ENCODE assay signal across 13 mouse cellular contexts in genomic region chr10:14543511-14544067, GRCm38 (mm10). TPM values are rescaled to one million over a fixed set of nuclear protein-coding genes. Genes with fewer than 3 reads are reported as not detected.
DNase-seq lines count a peak whose midpoint lies in the region; ATAC-seq and TF ChIP-seq lines count a peak whose summit lies in the region.
"Had no signal": no experiment of that assay in that cellular context is flagged by ENCODE, and none has a peak within 500 bp of the region (broad histone marks: within the 10 kb centered on the region; RNA-seq: fewer than 3 reads in every experiment).

No protein-coding gene starts in this region.

- H3K36me3 ChIP-seq in heart, embryonic 12.5 days = no peaks in the 10 kb centered on the region
- H3K36me3 ChIP-seq in kidney, postnatal 0 days (ENCODE audit: insufficient read depth, low read length) = no peaks in the 10 kb centered on the region
- H3K36me3 ChIP-seq in embryonic facial prominence, embryonic 14.5 days (ENCODE audit: control insufficient read depth, insufficient read depth, low read length) = no peaks in the 10 kb centered on the region
- H3K36me3 ChIP-seq in neural tube, embryonic 13.5 days = no peaks in the 10 kb centered on the region
- H3K36me3 ChIP-seq: G1E had no signal

- no peak for TF ChIP-seq CTCF in kidney, postnatal 0 days (IDR thresholded peaks at IDR 0.05; ENCODE audit: low read depth)

- DNase-seq in heart, adult 9 months (ENCODE audit: low spot score in 2 of 2) = no peak
- no peak for DNase-seq in kidney, postnatal 0 days (ENCODE audit: low spot score)
- DNase-seq in kidney, adult 11 months = no peak
- DNase-seq in embryonic facial prominence, embryonic 14.5 days (ENCODE audit: low spot score) = peak; percentile 74
- DNase-seq in ovary, postnatal 36 days (ENCODE audit: low spot score) = no peak
- no peak for DNase-seq in gastrocnemius, postnatal 4 days (ENCODE audit: low spot score in 2 of 2)
- DNase-seq: adrenal gland, postnatal 36 days; cerebellum, postnatal 36 days; kidney, adult 8-10 months; thymus, postnatal 4 days had no signal

- ATAC-seq in heart, embryonic 12.5 days (ENCODE audit: insufficient number of reproducible peaks, low FRiP score) = no peak
- no peak for ATAC-seq in kidney, postnatal 0 days (replicated peaks; ENCODE audit: low FRiP score, low read depth)
- ATAC-seq in embryonic facial prominence, embryonic 14.5 days (ENCODE audit: low read depth) = no peak
- no peak for ATAC-seq in neural tube, embryonic 13.5 days (ENCODE audit: low read depth)

- H3K9ac ChIP-seq in heart, embryonic 12.5 days = peak overlapping the region; percentile 87; the same call in 1 of the 2 replicates
- H3K9ac ChIP-seq in kidney, postnatal 0 days (ENCODE audit: low read depth, low read length) = no peak overlapping the region
- H3K9ac ChIP-seq in embryonic facial prominence, embryonic 14.5 days (ENCODE audit: low read depth, low read length) = 0 out of 2 replicates have a peak overlapping the region, but pooled peaks have one; percentile 8
- H3K9ac ChIP-seq in neural tube, embryonic 13.5 days = no peak overlapping the region

- H3K27ac ChIP-seq in heart, embryonic 12.5 days (ENCODE audit: poor library complexity, severe bottlenecking) = peak overlapping the region; percentile 49; the same call in 1 of the 2 replicates
- H3K27ac ChIP-seq in kidney, postnatal 0 days = no peak overlapping the region
- H3K27ac ChIP-seq in embryonic facial prominence, embryonic 14.5 days (replicated peaks; ENCODE audit: low read depth, low read length) = no peak overlapping the region
- H3K27ac ChIP-seq in neural tube, embryonic 13.5 days (replicated peaks) = no peak overlapping the region

- no peaks in the 10 kb centered on the region for H3K9me3 ChIP-seq in heart, embryonic 12.5 days (replicated peaks)
- no peaks in the 10 kb centered on the region for H3K9me3 ChIP-seq in kidney, postnatal 0 days (replicated peaks; ENCODE audit: low read length)
- H3K9me3 ChIP-seq in embryonic facial prominence, embryonic 14.5 days (ENCODE audit: control insufficient read depth, low read length) = no peaks in the 10 kb centered on the region
- H3K9me3 ChIP-seq in neural tube, embryonic 13.5 days = no peaks in the 10 kb centered on the region
- H3K9me3 ChIP-seq: G1E had no signal

- WGBS in heart, embryonic 12.5 days = 50% methylated on average over 8 of the region's 8 CpGs
- 60% methylated on average over 8 of the region's 8 CpGs for WGBS in kidney, postnatal 0 days
- WGBS in embryonic facial prominence, embryonic 14.5 days = 45% methylated on average over 8 of the region's 8 CpGs
- WGBS in neural tube, embryonic 13.5 days = 74% methylated on average over 8 of the region's 8 CpGs

- 0 out of 2 replicates have a peak, but pooled peaks cover 8% of the 10 kb centered on the region for H3K4me1 ChIP-seq in heart, embryonic 12.5 days (replicated peaks)
- H3K4me1 ChIP-seq in kidney, postnatal 0 days (replicated peaks; ENCODE audit: insufficient read depth, low read length) = no peaks in the 10 kb centered on the region
- 0 out of 2 replicates have a peak, but pooled peaks cover 4% of the 10 kb centered on the region for H3K4me1 ChIP-seq in embryonic facial prominence, embryonic 14.5 days (ENCODE audit: control insufficient read depth, insufficient read depth, low read length)
- H3K4me1 ChIP-seq in neural tube, embryonic 13.5 days (replicated peaks) = peaks cover 12% of the 10 kb centered on the region; the same call in 1 of the 2 replicates

- H3K27me3 ChIP-seq in heart, embryonic 12.5 days (replicated peaks) = 0 out of 2 replicates have a peak, but pooled peaks cover 6% of the 10 kb centered on the region
- no peaks in the 10 kb centered on the region for H3K27me3 ChIP-seq in kidney, postnatal 0 days (ENCODE audit: insufficient read depth, low read length)
- 0 out of 2 replicates have a peak, but pooled peaks cover 10% of the 10 kb centered on the region for H3K27me3 ChIP-seq in embryonic facial prominence, embryonic 14.5 days (replicated peaks; ENCODE audit: control insufficient read depth, insufficient read depth, low read length)
- H3K27me3 ChIP-seq in neural tube, embryonic 13.5 days = peaks cover 26% of the 10 kb centered on the region

- peak overlapping the region; percentile 70 for H3K4me3 ChIP-seq in heart, embryonic 12.5 days
- no peak overlapping the region for H3K4me3 ChIP-seq in kidney, postnatal 0 days (replicated peaks; ENCODE audit: low read depth, low read length)
- H3K4me3 ChIP-seq in embryonic facial prominence, embryonic 14.5 days (ENCODE audit: low read depth, low read length) = peak overlapping the region; percentile 84
- H3K4me3 ChIP-seq in neural tube, embryonic 13.5 days = peak overlapping the region; percentile 82

- peak overlapping the region; percentile 99 for H3K4me2 ChIP-seq in heart, embryonic 12.5 days
- peak overlapping the region; percentile 16; the same call in 1 of the 2 replicates for H3K4me2 ChIP-seq in kidney, postnatal 0 days (ENCODE audit: low read length)
- peak overlapping the region; percentile 100 for H3K4me2 ChIP-seq in embryonic facial prominence, embryonic 14.5 days (ENCODE audit: low read depth, low read length)
- H3K4me2 ChIP-seq in neural tube, embryonic 13.5 days = peak overlapping the region; percentile 100

RNA-seq across cellular contexts. Expression of gene Adgrg6, which starts 1.9 kb away (rescaled TPM):
- 28.4 and 33.8 TPM in 2 replicates for polyA plus RNA-seq in heart, embryonic 12.5 days (2016; fragmentation: Nextera tagmentation; extraction: Ambion mirVana)
- polyA plus RNA-seq in kidney, postnatal 0 days (2015; fragmentation: Nextera tagmentation; extraction: Ambion mirVana) = 3.8 and 4.9 TPM in 2 replicates
- 13.0 and 15.7 TPM in 2 replicates for polyA plus RNA-seq in embryonic facial prominence, embryonic 14.5 days (2014; fragmentation: Nextera tagmentation; extraction: Ambion mirVana)
- polyA plus RNA-seq in neural tube, embryonic 13.5 days (2015; fragmentation: Nextera tagmentation; extraction: Ambion mirVana) = 5.6 and 7.2 TPM in 2 replicates
- 1 to 10 TPM; 5.4 to 5.8 TPM for total RNA-seq in gastrocnemius, postnatal 4 days (2021)
- polyA plus RNA-seq: G1E had no signal

Comparison
In these comparisons a context has a peak if more than half of its experiments do, and no peak if none do; other contexts are left out.
1. H3K4me2 ChIP-seq: peak in every context shown above with its lines; median percentile 100 in embryonic facial prominence, embryonic 14.5 days; 100 in neural tube, embryonic 13.5 days; 99 in heart, embryonic 12.5 days; 16 in kidney, postnatal 0 days.
2. H3K9ac ChIP-seq: peak in heart, embryonic 12.5 days (single experiment) and embryonic facial prominence, embryonic 14.5 days (single experiment); none in kidney, postnatal 0 days (single experiment) and neural tube, embryonic 13.5 days (single experiment).